ENCODE assay signal across 1 mouse cellular context in the genomic region with DNA sequence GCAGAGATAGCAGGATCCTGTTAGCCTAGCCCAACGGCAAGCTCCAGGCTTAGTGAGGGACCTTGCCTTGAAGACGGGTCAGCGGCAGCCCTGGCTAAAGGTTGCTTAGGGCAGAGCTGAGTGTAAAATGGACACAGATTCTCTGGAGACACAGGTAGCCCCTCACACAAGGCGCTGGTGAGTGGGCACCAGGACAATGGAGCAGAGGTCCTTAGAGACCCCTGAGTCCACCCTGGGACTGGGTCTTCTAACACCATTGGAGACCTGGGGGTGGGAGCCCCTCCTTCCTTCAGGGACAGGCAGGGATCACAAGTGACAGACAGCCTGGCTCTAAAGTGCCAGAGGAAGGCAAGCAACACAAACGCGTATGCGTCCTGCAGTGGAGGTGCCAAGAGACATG.
TF ChIP-seq lines count a peak whose summit lies in the region.

No protein-coding gene starts in this region.

TF ChIP-seq in myocyte, 11 proteins besides CTCF, POLR2A, EP300 and RAD21:
- TF ChIP-seq POLR2AphosphoS2 (IDR thresholded peaks at IDR 0.05; ENCODE audit: insufficient read length, low read depth) (no peak), E2F4 (IDR thresholded peaks at IDR 0.05; ENCODE audit: insufficient read depth) (no peak), CEBPB (IDR thresholded peaks at IDR 0.05; ENCODE audit: insufficient read depth, poor library complexity, severe bottlenecking) (no peak), USF1 (IDR thresholded peaks at IDR 0.05; ENCODE audit: low read depth) (no peak), REST (IDR thresholded peaks at IDR 0.05; ENCODE audit: insufficient read depth, insufficient read length) (no peak), SRF (IDR thresholded peaks at IDR 0.05; ENCODE audit: control insufficient read depth, insufficient read length, low read depth) (no peak), TCF3 (IDR thresholded peaks at IDR 0.05; ENCODE audit: insufficient read length, low read depth) (no peak), MAX (IDR thresholded peaks at IDR 0.05; ENCODE audit: low read depth) (no peak), MYOD1 (IDR thresholded peaks at IDR 0.05; ENCODE audit: control insufficient read depth in 1 of 3, insufficient read length in 2 of 3, low read depth in 2 of 3) (no peak), TCF12 (IDR thresholded peaks at IDR 0.05; ENCODE audit: insufficient read depth, poor library complexity, severe bottlenecking) (no peak), MYOG (IDR thresholded peaks at IDR 0.05; ENCODE audit: control insufficient read depth in 1 of 3, insufficient read depth in 1 of 3, insufficient read length in 2 of 3, low read depth in 2 of 3) (no peak)
TF ChIP-seq in myocyte: peak in this region for 0.
